Mouse (Mus musculus): ENCODE measurements around the gene Tmprss11f.
"Not testable (repeated sequence)": the region's sequence is repeated elsewhere in the genome, so short reads cannot be mapped to it uniquely, and the experiment has no call there.

Tmprss11f gene

GRCm38 (mm10) chr5:86632324-86632723 lies at the start of gene Tmprss11f:
Gene Tmprss11f, minus strand, starts transcription at chr5:86632424.
- no peak for DNase-seq (ENCODE audit: low spot score in 2 of 2)

- no peak for DNase-seq (ENCODE audit: low spot score in 2 of 2)
These were observed 44.0 kb upstream of the Tmprss11f start, which contains the start of gene Tmprss11b for GRCm38 (mm10) chr5:86676262-86676661. Gene Tmprss11b, minus strand, starts transcription at chr5:86676362.

GRCm38 (mm10) chr5:86649185-86649584 lies 17.0 kb upstream of the Tmprss11f start:
- DNase-seq (ENCODE audit: low spot score in 2 of 2) = not testable (repeated sequence)

GRCm38 (mm10) chr5:86640795-86641194 lies 8.6 kb upstream of the Tmprss11f start:
- no peak for DNase-seq (ENCODE audit: low spot score in 2 of 2)

- DNase-seq (ENCODE audit: low spot score in 2 of 2) = no peak
These were observed 1.5 kb downstream of the Tmprss11f start for GRCm38 (mm10) chr5:86630700-86631099.

GRCm38 (mm10) chr5:86621778-86622177 lies 10.4 kb downstream of the Tmprss11f start:
- no peak for DNase-seq (ENCODE audit: low spot score in 2 of 2)

- no peak for DNase-seq (ENCODE audit: low spot score in 2 of 2)
These were observed 46.3 kb downstream of the Tmprss11f start for GRCm38 (mm10) chr5:86585896-86586295.

GRCm38 (mm10) chr5:86582618-86583017 lies 49.6 kb downstream of the Tmprss11f start:
- no peak for DNase-seq (ENCODE audit: low spot score in 2 of 2)

- no peak for DNase-seq (ENCODE audit: low spot score in 2 of 2)
These were observed 50.2 kb downstream of the Tmprss11f start for GRCm38 (mm10) chr5:86581998-86582397.

GRCm38 (mm10) chr5:86578761-86579160 lies 53.5 kb downstream of the Tmprss11f start:
- not testable (repeated sequence) for DNase-seq (ENCODE audit: low spot score in 2 of 2)

GRCm38 (mm10) chr5:86546693-86547092 lies 85.5 kb downstream of the Tmprss11f start:
- no peak for DNase-seq (ENCODE audit: low spot score in 2 of 2)

- DNase-seq (ENCODE audit: low spot score in 2 of 2) = no peak
These were observed 91.6 kb downstream of the Tmprss11f start for GRCm38 (mm10) chr5:86540601-86541000.

GRCm38 (mm10) chr5:86528725-86529124 lies 103.5 kb downstream of the Tmprss11f start:
- DNase-seq (ENCODE audit: low spot score in 2 of 2) = no peak

GRCm38 (mm10) chr5:86518500-86518899 lies 113.7 kb downstream of the Tmprss11f start, which contains the start of gene Tmprss11g:
Gene Tmprss11g, minus strand, starts transcription at chr5:86518600.
- DNase-seq (ENCODE audit: low spot score in 2 of 2) = no peak

GRCm38 (mm10) chr5:86511538-86511937 lies 120.7 kb downstream of the Tmprss11f start:
- DNase-seq (ENCODE audit: low spot score in 2 of 2) = no peak

GRCm38 (mm10) chr5:86493453-86493852 lies 138.8 kb downstream of the Tmprss11f start:
- no peak for DNase-seq (ENCODE audit: low spot score in 2 of 2)

- DNase-seq (ENCODE audit: low spot score in 2 of 2) = no peak
These were observed 149.7 kb downstream of the Tmprss11f start for GRCm38 (mm10) chr5:86482562-86482961.

- DNase-seq (ENCODE audit: low spot score in 2 of 2) = no peak
These were observed 150.2 kb downstream of the Tmprss11f start for GRCm38 (mm10) chr5:86482031-86482430.

- DNase-seq (ENCODE audit: low spot score in 2 of 2) = no peak
These were observed 158.4 kb downstream of the Tmprss11f start for GRCm38 (mm10) chr5:86473859-86474258.
